In genomic region chr2:135381396-135381795, GRCm38 (mm10) we compare ENCODE assay signal across 21 mouse cellular contexts.
"Had no signal": no experiment of that assay in that cellular context is flagged by ENCODE, and none has a peak within 500 bp of the region (broad histone marks: within the 10 kb centered on the region; RNA-seq: fewer than 3 reads in every experiment).

No protein-coding gene starts in this region.

- H3K4me1 ChIP-seq: limb, embryonic 10.5 days; liver, embryonic 12.5 days; liver, embryonic 15.5 days; midbrain, embryonic 12.5 days; midbrain, embryonic 15.5 days; neural tube, embryonic 12.5 days; neural tube, embryonic 15.5 days; stomach, embryonic 15.5 days had no signal

- H3K27me3 ChIP-seq: limb, embryonic 13.5 days; liver, embryonic 12.5 days; liver, embryonic 15.5 days; midbrain, embryonic 12.5 days; midbrain, embryonic 15.5 days; neural tube, embryonic 12.5 days; neural tube, embryonic 15.5 days; stomach, embryonic 15.5 days had no signal

- H3K36me3 ChIP-seq: limb, embryonic 10.5 days; limb, embryonic 13.5 days; liver, embryonic 12.5 days; liver, embryonic 15.5 days; midbrain, embryonic 12.5 days; neural tube, embryonic 12.5 days; neural tube, embryonic 15.5 days; stomach, embryonic 15.5 days had no signal

- DNase-seq: kidney, adult 18-20 months; kidney, adult 9 months; kidney, postnatal 14 days; kidney, postnatal 4 days; liver; lung, adult 18-20 months; right cerebral cortex, adult 18-20 months; right cerebral cortex, postnatal 14 days; right cerebral cortex, postnatal 4 days; spleen, adult 18-20 months; thymus, postnatal 25 days had no signal

- H3K4me3 ChIP-seq: limb, embryonic 10.5 days; limb, embryonic 13.5 days; liver, embryonic 12.5 days; liver, embryonic 15.5 days; midbrain, embryonic 12.5 days; midbrain, embryonic 15.5 days; neural tube, embryonic 12.5 days; neural tube, embryonic 15.5 days; stomach, embryonic 15.5 days had no signal

- H3K27ac ChIP-seq: limb, embryonic 10.5 days; limb, embryonic 13.5 days; liver, embryonic 12.5 days; liver, embryonic 15.5 days; macrophage; midbrain, embryonic 12.5 days; midbrain, embryonic 15.5 days; neural tube, embryonic 12.5 days; neural tube, embryonic 15.5 days; stomach, embryonic 15.5 days had no signal
